Mouse (Mus musculus) embryonic facial prominence, embryonic 11.5 days (tissue): Measurements from ENCODE around the gene Frg2f1. TPM values are rescaled to one million over a fixed set of nuclear protein-coding genes. Genes with fewer than 3 reads are reported as not detected.
"Not testable (repeated sequence)": the region's sequence is repeated elsewhere in the genome, so short reads cannot be mapped to it uniquely, and the experiment has no call there.

Experiments used
- ATAC-seq: fragments of 200-750 bp; cut with Nextera tagmentation; replicated peaks from 2 replicates; pipeline ENCODE4 v1.8.0; 2017; ENCODE audit warnings: low read depth; ENCODE audit not compliant: insufficient number of reproducible peaks, low FRiP score, low TSS enrichment
- DNase-seq: peaks from one replicate; pipeline ENCODE4 v3.0.0-alpha.2; 2015; ENCODE audit warnings: low spot score
- H3K27ac ChIP-seq: fragments of 300-500 bp; sonication (generic); replicated peaks from 2 replicates; pipeline ENCODE4 v1.5.1; 2014; ENCODE audit warnings: mild to moderate bottlenecking, low read depth, low read length, control low read depth
- H3K27me3 ChIP-seq: fragments of 300-500 bp; sonication (generic); 2 replicates; pipeline ENCODE4 v1.6.1; 2014; ENCODE audit warnings: mild to moderate bottlenecking, low read length, moderate library complexity, mixed read lengths; ENCODE audit not compliant: control insufficient read depth, insufficient read depth
- H3K36me3 ChIP-seq: fragments of 300-500 bp; sonication (generic); replicated peaks from 2 replicates; pipeline ENCODE4 v1.6.1; 2014; ENCODE audit warnings: low read depth, mild to moderate bottlenecking, low read length, moderate library complexity, mixed read lengths; ENCODE audit not compliant: control insufficient read depth, insufficient read depth
- H3K4me1 ChIP-seq: fragments of 300-500 bp; sonication (generic); 2 replicates; pipeline ENCODE4 v1.6.1; 2014; ENCODE audit warnings: low read length, mixed read lengths; ENCODE audit not compliant: control insufficient read depth, insufficient read depth
- H3K4me2 ChIP-seq: fragments of 300-500 bp; sonication (generic); 2 replicates; pipeline ENCODE4 v1.6.1; 2014; ENCODE audit warnings: low read depth, mild to moderate bottlenecking, control low read depth, low read length, moderate library complexity
- H3K4me3 ChIP-seq: fragments of 300-500 bp; sonication (generic); 2 replicates; pipeline ENCODE4 v1.5.1; 2014; ENCODE audit warnings: low read depth, low read length, control low read depth
- H3K9ac ChIP-seq: fragments of 300-500 bp; sonication (generic); replicated peaks from 2 replicates; pipeline ENCODE4 v1.6.1; 2014; ENCODE audit warnings: mild to moderate bottlenecking, control low read depth, low read length
- H3K9me3 ChIP-seq: fragments of 300-500 bp; sonication (generic); replicated peaks from 2 replicates; pipeline ENCODE4 v1.6.1; 2016; ENCODE audit warnings: mild to moderate bottlenecking, low read length, inconsistent platforms, mixed read lengths; ENCODE audit not compliant: control insufficient read depth
- WGBS: fragments of 180-500 bp; shearing (Covaris S2); extraction: QIAGEN DNeasy Blood & Tissue Kit; methylation state at CpG from one replicate; pipeline ENCODE4 v1.1.7; 2014; 5-methylcytosine and 5-hydroxymethylcytosine counted together
- polyA plus RNA-seq: library from polyadenylated mRNA; unstranded; fragments of >200 nt; fragmentation: Nextera tagmentation; extraction: Ambion mirVana; gene quantifications from 2 replicates; pipeline ENCODE4 v1.2.1, GENCODE M21; 2014

The Frg2f1 gene
- polyA plus RNA-seq, 1 experiment from 2014 or later, result 3.0 TPM

DNA sequence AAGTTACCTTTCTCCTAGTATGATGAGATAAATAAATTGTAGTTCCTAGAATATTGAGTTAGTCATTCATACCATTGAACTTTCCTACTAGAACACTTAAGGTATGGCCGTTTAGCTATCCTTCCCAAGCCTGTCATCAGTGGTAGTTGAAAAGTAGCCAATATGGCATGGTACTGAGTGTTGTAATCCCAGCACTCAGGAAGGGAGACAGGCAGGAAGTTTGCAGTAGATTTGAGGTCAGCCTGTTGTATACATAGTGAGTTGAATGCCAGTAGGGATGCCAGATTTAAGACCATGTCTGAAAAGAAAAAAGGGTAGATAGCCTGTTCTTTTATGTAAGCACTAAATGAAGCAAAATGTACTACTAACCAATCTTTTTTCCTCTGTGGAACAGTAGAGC lies 11.5 kb upstream of the Frg2f1 start:
- no peak for ATAC-seq
- H3K36me3 ChIP-seq, result no peaks in the 10 kb centered on the region
- H3K4me2 ChIP-seq, result no peak overlapping the region
- no peak overlapping the region for H3K9ac ChIP-seq
- no peaks in the 10 kb centered on the region for H3K9me3 ChIP-seq
- no peak for DNase-seq
- H3K4me3 ChIP-seq, result no peak overlapping the region
- no peak overlapping the region for H3K27ac ChIP-seq
- no peaks in the 10 kb centered on the region for H3K4me1 ChIP-seq
- 95% methylated on average over 1 of the region's 1 CpGs for WGBS
- H3K27me3 ChIP-seq, result no peaks in the 10 kb centered on the region

- no peak for ATAC-seq
- Histone ChIP-seq H3K27ac (peak overlapping the region; percentile 95; the same call in 1 of the 2 replicates), H3K4me1 (no peaks in the 10 kb centered on the region; the same call in 1 of the 2 replicates), H3K9ac (peak overlapping the region; percentile 87), H3K4me2 (peak overlapping the region; percentile 74), H3K36me3 (no peaks in the 10 kb centered on the region), H3K4me3 (peak overlapping the region; percentile 97), H3K27me3 (no peaks in the 10 kb centered on the region), H3K9me3 (no peaks in the 10 kb centered on the region)
- WGBS, result 5% methylated on average over 10 of the region's 10 CpGs
- no peak for DNase-seq
These were observed 1.2 kb upstream of the Frg2f1 start for GRCm38 (mm10) chr4:119540533-119540890.

- peak; percentile 59 for DNase-seq
- H3K27ac ChIP-seq, result peak overlapping the region; percentile 95
- H3K36me3 ChIP-seq, result no peaks in the 10 kb centered on the region
- no peaks in the 10 kb centered on the region for H3K9me3 ChIP-seq
- H3K4me1 ChIP-seq, result no peaks in the 10 kb centered on the region; the same call in 1 of the 2 replicates
- H3K9ac ChIP-seq, result peak overlapping the region; percentile 87
- under 1% methylated on average over 45 of the region's 76 CpGs for WGBS
- peak overlapping the region; percentile 97 for H3K4me3 ChIP-seq
- H3K4me2 ChIP-seq, result peak overlapping the region; percentile 74
- ATAC-seq, result peak; percentile 42
- no peaks in the 10 kb centered on the region for H3K27me3 ChIP-seq
These were observed 655 bp upstream of the Frg2f1 start for GRCm38 (mm10) chr4:119539836-119540532.

- Histone ChIP-seq H3K36me3 (no peaks in the 10 kb centered on the region), H3K4me1 (no peaks in the 10 kb centered on the region; the same call in 1 of the 2 replicates), H3K27me3 (no peaks in the 10 kb centered on the region), H3K4me2 (no peak overlapping the region), H3K9me3 (no peaks in the 10 kb centered on the region), H3K27ac (no peak overlapping the region), H3K4me3 (no peak overlapping the region), H3K9ac (no peak overlapping the region)
- DNase-seq (no peak), ATAC-seq (no peak)
- 72% methylated on average over 4 of the region's 4 CpGs for WGBS
These were observed 1.9 kb downstream of the Frg2f1 start for GRCm38 (mm10) chr4:119537436-119537835.

GRCm38 (mm10) chr4:119536615-119537014 lies 2.7 kb downstream of the Frg2f1 start, which contains the start of gene Foxj3:
Foxj3 (plus strand) TSS chr4:119537004.
- WGBS, result 93% methylated on average over 4 of the region's 4 CpGs
- H3K36me3 ChIP-seq, H3K27ac ChIP-seq, H3K4me2 ChIP-seq, H3K9ac ChIP-seq, H3K4me1 ChIP-seq, H3K4me3 ChIP-seq, H3K9me3 ChIP-seq, H3K27me3 ChIP-seq, DNase-seq, ATAC-seq: not testable (repeated sequence)

DNA sequence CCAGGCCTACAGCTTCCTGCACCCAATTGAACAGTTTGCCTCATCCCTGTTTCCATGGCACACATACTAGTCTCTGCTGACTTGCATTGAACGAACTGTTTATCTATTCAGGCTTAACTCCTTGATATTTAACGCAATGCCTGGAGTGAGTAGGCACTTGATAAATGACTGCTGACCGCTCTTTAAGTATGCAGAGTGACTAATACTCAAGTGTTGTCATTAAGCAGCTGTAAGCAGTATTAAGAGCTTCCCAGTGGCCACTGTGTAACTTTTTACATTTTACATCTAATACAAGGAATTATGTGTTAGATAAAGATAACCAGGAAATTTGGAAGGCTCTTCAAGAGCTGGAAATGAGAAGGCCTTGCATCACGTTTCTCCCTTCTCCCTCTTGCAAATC lies 4.2 kb downstream of the Frg2f1 start:
- DNase-seq (no peak), ATAC-seq (no peak)
- Histone ChIP-seq H3K27ac (no peak overlapping the region), H3K9me3 (no peaks in the 10 kb centered on the region), H3K36me3 (no peaks in the 10 kb centered on the region), H3K4me2 (no peak overlapping the region), H3K27me3 (no peaks in the 10 kb centered on the region), H3K9ac (no peak overlapping the region), H3K4me3 (no peak overlapping the region), H3K4me1 (no peaks in the 10 kb centered on the region; the same call in 1 of the 2 replicates)
- WGBS, result 72% methylated on average over 4 of the region's 4 CpGs

GRCm38 (mm10) chr4:119531813-119532212 lies 7.5 kb downstream of the Frg2f1 start:
- H3K9ac ChIP-seq, result no peak overlapping the region
- H3K4me3 ChIP-seq, result no peak overlapping the region
- no peak overlapping the region for H3K27ac ChIP-seq
- H3K4me1 ChIP-seq, result no peaks in the 10 kb centered on the region
- DNase-seq (no peak), ATAC-seq (no peak)
- no peak overlapping the region for H3K4me2 ChIP-seq
- no peaks in the 10 kb centered on the region for H3K9me3 ChIP-seq
- H3K36me3 ChIP-seq, result no peaks in the 10 kb centered on the region
- H3K27me3 ChIP-seq, result no peaks in the 10 kb centered on the region
- WGBS, result 66% methylated on average over 2 of the region's 2 CpGs

- H3K27me3 ChIP-seq, result no peaks in the 10 kb centered on the region
- H3K36me3 ChIP-seq, result no peaks in the 10 kb centered on the region
- H3K9me3 ChIP-seq, result no peaks in the 10 kb centered on the region
- no peaks in the 10 kb centered on the region for H3K4me1 ChIP-seq
- no peak overlapping the region for H3K27ac ChIP-seq
- no peak overlapping the region for H3K4me2 ChIP-seq
- no peak overlapping the region for H3K9ac ChIP-seq
- no peak overlapping the region for H3K4me3 ChIP-seq
- ATAC-seq (no peak), DNase-seq (no peak)
These were observed 12.9 kb downstream of the Frg2f1 start for GRCm38 (mm10) chr4:119526329-119526845.
